Mouse (Mus musculus) spleen, adult 12 weeks (tissue): ENCODE results near the gene Ptchd1.

Source experiments
- DNase-seq: peaks from one replicate; pipeline ENCODE4 v3.0.0; 2022; ENCODE audit warnings: low spot score

Ptchd1 gene

GRCm38 (mm10) chrX:155623701-155624281 is at the start of gene Ptchd1:
Ptchd1 (minus strand) TSS chrX:155623814.
- DNase-seq: no peak

- no peak for DNase-seq
These were observed 34.4 kb upstream of the Ptchd1 start for GRCm38 (mm10) chrX:155657971-155658370.

GRCm38 (mm10) chrX:155645975-155646374 is 22.4 kb upstream of the Ptchd1 start:
- no peak for DNase-seq

- no peak for DNase-seq
These were observed 20.4 kb upstream of the Ptchd1 start for GRCm38 (mm10) chrX:155643975-155644374.

GRCm38 (mm10) chrX:155625671-155626196 is 2.1 kb upstream of the Ptchd1 start:
- DNase-seq: no peak

DNA sequence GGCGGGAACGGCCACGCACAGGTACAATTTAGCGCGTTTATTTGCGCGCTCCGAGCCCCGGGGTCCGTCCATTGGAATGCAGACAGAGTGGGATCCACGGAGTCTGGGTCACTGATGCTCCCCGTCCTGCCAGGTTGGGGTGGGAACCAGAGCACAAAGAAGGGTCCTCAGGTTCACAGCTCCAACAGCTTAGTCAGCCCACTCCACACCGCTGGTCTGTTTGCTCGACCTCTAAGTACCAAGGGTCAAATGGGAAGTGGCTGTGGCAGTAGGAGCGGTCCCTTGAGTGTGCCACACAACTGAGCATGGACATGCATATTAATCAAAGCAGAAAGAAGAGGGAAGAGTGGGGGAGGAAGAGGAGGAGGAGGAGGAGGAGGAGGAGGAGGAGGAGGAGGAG is 1.3 kb upstream of the Ptchd1 start:
- DNase-seq: no peak

DNA sequence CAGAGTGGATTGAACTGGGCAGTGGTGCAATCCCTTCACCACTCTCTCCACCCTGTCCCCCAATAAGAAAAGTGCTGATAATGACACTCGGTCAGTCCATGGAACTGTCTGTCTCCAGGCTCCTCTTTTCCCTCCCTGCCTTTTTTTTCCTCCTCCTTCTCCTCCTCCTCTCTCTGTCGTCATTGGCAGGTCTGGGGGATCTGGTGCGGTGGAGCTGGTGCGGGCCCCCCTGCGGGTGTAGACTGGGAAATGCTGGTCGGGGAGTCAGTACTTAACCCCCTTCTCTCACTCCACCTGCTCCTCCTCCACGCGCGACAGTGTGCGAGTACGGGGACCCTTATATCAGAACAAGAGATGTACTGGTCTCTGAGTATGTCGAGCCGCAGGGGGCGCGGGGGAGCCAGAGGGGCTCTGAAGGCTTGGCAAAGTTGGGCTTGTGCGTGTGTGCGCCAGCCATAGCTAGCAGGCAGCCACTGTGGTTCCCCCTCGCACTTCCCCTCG is 777 bp upstream of the Ptchd1 start, which contains the start of gene Gm15155:
TSS of gene Gm15155 (plus strand) at position 401 of the 501 bp plus-strand sequence.
- DNase-seq: no peak

GRCm38 (mm10) chrX:155622961-155623599 is 534 bp downstream of the Ptchd1 start:
- DNase-seq: no peak

DNA sequence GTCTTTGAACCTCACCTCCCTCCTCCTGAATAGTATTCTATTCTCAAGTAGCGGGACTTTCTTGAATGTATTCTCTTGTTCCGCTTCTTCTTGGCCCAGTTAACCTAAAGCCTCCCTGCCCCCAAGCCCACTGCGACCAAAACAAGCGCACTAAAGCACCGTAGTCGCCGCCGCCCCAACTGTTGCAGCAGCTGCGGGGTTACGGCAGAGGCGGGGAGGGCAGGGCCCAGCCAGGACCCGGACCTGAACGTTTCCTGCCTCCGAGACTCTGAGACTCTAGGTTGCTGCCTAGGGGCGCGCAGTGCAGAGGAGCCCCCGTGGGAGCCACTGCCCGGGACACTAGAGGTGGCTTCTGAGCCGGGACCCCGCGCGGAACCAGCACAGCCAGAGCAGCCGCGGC is 1.1 kb downstream of the Ptchd1 start:
- no peak for DNase-seq

GRCm38 (mm10) chrX:155601196-155601595 is 22.4 kb downstream of the Ptchd1 start:
- DNase-seq: no peak

- no peak for DNase-seq
These were observed 27.2 kb downstream of the Ptchd1 start for GRCm38 (mm10) chrX:155596390-155596789.

- DNase-seq: no peak
These were observed 28.9 kb downstream of the Ptchd1 start for GRCm38 (mm10) chrX:155594685-155595084.

DNA sequence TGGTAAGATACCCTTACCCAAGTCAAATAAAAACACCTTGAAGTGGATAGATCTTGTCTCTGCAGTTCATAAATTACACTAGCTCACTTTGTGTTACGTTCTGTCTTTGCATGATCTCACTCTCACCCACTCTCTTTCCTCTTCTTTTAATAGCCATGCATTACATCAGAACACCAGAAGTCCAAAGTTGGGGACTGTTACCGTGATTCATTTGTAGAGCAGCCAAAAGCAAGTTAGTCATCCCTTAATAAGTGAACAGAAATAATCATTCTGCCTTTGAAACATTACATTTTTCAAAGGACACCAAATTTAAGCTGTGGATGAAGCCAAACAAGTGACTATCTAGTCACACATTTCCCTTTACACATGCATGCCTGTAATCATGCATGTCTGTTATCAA is 31.1 kb downstream of the Ptchd1 start:
- DNase-seq: no peak

- DNase-seq: no peak
These were observed 32.1 kb downstream of the Ptchd1 start for GRCm38 (mm10) chrX:155591490-155591889.

DNA sequence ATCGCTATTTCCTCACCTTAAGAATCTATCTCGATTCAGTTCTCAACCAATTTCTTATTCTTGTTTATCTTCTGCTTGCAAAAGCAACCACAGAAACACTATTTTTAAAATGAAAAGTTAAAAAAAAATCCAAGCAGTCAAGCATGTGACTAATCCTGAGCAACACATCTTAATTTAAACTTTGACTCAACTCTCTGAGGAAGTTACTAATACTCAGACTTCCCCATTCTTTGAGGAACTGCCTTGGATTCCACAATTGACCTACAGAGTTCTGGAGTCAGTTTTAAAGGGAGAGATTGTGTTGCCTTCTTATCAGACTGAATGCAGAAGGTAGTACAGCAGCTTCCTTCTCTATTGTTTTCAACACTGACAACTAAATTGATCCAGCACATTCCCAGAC is 39.0 kb downstream of the Ptchd1 start:
- no peak for DNase-seq

DNA sequence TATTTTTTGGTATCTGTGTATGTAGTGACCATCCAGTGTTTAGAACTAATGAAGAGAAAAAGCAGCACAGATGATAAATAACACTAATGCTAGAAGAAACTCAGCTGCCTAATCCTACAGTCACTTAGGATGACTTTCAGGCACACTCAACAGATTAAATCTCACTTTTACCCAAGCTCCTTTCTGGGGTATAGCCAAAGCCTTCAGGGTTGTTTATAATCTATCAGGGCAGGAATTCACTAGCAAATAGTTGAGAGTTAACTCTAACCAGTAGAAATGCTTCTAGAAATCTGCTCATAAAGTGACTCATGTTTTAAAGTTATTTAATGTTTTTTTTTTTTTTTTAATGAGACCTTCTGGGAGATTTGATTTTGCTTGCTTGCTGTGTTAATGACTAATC is 43.8 kb downstream of the Ptchd1 start:
- DNase-seq: no peak

DNA sequence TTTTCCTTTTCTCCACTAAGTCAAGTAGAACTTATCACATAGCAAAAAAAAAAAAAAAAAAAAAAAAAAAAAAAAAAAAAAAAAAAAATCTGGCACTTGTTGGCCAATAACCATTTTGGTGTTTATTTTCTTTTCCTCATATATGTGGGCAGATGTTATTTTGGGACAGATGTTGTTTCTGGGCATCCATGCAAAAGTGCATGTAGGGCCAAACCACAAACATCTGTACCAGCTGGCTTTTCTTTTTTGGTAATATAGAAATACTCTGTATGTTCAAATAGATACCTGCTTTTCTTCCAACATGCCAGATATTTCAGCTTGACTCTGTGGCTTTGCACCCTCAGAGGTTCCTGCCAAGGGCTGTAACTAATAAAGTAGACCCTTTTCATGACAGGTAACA is 51.2 kb downstream of the Ptchd1 start:
- DNase-seq: no peak

DNA sequence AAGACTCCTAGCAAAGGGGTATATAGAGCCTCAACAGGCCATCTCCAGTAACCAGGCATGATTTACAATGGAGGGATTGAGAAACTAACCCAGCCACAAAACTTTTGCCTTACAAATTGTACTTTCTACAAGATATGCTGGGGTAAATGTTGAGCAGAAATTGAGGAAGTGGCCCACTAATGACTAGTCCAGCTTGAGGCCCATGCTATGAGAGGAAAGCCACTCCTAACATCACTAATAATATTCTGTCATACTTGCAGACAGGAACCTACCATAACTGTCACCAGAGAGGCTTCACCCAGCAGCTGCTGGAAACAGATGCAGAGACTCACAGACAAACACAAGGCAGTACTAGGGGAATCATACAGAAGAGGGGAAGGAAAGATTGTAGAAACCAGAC is 79.8 kb downstream of the Ptchd1 start:
- no peak for DNase-seq
